ENCODE assay signal across 26 mouse cellular contexts in the genomic region with DNA sequence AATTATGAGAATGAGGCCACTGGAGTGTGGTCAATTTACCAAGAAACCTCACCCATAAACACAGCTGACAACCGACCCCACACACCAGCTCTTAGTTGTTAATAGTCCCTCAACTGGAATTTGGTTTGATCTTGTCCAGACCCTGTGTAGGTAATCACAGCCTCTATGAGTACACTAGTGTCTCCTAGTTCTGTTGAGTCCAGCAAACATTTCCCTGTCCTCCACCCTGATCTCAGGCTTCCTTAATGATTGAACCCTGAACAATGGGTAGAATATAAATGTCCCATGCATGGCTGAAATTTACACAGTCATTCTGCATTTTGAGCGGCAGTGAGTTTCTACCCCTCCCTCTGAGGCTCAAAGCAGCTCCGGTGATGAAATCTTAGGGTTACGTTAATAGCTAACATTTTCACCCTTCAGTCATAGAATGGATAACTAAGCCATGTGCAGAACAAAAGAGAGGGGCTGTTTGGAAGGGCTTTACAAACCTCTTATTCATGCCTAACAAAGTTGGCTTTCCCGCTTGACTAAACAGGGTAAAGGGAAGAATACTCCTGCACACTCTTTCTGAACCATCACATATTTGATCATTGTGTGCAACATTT.
DNase-seq lines count a peak whose midpoint lies in the region; ATAC-seq lines count a peak whose summit lies in the region.
"Had no signal": no experiment of that assay in that cellular context is flagged by ENCODE, and none has a peak within 500 bp of the region (broad histone marks: within the 10 kb centered on the region; RNA-seq: fewer than 3 reads in every experiment).

No protein-coding gene starts in this region.

- 27% methylated on average over 5 of the region's 5 CpGs for WGBS in midbrain, embryonic 12.5 days
- WGBS in midbrain, embryonic 10.5 days: 30% methylated on average over 5 of the region's 5 CpGs

- H3K36me3 ChIP-seq in midbrain, embryonic 12.5 days: no peaks in the 10 kb centered on the region
- H3K36me3 ChIP-seq in midbrain, embryonic 10.5 days: no peaks in the 10 kb centered on the region
- H3K36me3 ChIP-seq: heart, embryonic 15.5 days; hindbrain, embryonic 15.5 days; limb, embryonic 10.5 days; liver, embryonic 15.5 days; lung, embryonic 15.5 days; neural tube, embryonic 12.5 days; stomach, embryonic 15.5 days had no signal

- H3K4me2 ChIP-seq in midbrain, embryonic 12.5 days (replicated peaks): no peak overlapping the region
- H3K4me2 ChIP-seq: forebrain, embryonic 13.5 days; heart, embryonic 15.5 days; hindbrain, embryonic 15.5 days; liver, embryonic 15.5 days; lung, embryonic 15.5 days; neural tube, embryonic 12.5 days; stomach, embryonic 15.5 days had no signal

- H3K27me3 ChIP-seq in midbrain, embryonic 12.5 days: no peaks in the 10 kb centered on the region
- H3K27me3 ChIP-seq in midbrain, embryonic 10.5 days (ENCODE audit: low read depth, poor library complexity, severe bottlenecking): no peaks in the 10 kb centered on the region
- H3K27me3 ChIP-seq: forebrain, embryonic 13.5 days; heart, embryonic 15.5 days; hindbrain, embryonic 15.5 days; liver, embryonic 15.5 days; lung, embryonic 15.5 days; megakaryocyte, embryonic 14.5 days; neural tube, embryonic 12.5 days; stomach, embryonic 15.5 days had no signal

- H3K9ac ChIP-seq in midbrain, embryonic 12.5 days (replicated peaks): no peak overlapping the region
- H3K9ac ChIP-seq: forebrain, embryonic 13.5 days; heart, embryonic 15.5 days; hindbrain, embryonic 15.5 days; liver, embryonic 15.5 days; lung, embryonic 15.5 days; neural tube, embryonic 12.5 days; stomach, embryonic 15.5 days had no signal

- peak; percentile 22 for DNase-seq in kidney, adult 9 months
- no peak for DNase-seq in kidney, adult 11 months
- DNase-seq in midbrain, embryonic 10.5 days (ENCODE audit: low spot score): no peak
- peak; percentile 7 for DNase-seq in embryo, embryonic 9.5 days (ENCODE audit: extremely low spot score)
- no peak for DNase-seq in right cerebral cortex, postnatal 10 days (ENCODE audit: low spot score in 2 of 2)
- no peak for DNase-seq in left cerebral cortex, adult 18-20 months (ENCODE audit: low spot score in 2 of 2)
- DNase-seq: adrenal gland, postnatal 10 days; cerebellum, adult 2 months; cerebellum, postnatal 25 days; gastrocnemius, adult 2 months; heart, postnatal 36 days; liver; lung, postnatal 36 days; thymus, postnatal 25 days had no signal

- H3K9me3 ChIP-seq in midbrain, embryonic 12.5 days: no peaks in the 10 kb centered on the region
- no peaks in the 10 kb centered on the region for H3K9me3 ChIP-seq in midbrain, embryonic 10.5 days (replicated peaks)
- H3K9me3 ChIP-seq: forebrain, embryonic 13.5 days; heart, embryonic 15.5 days; hindbrain, embryonic 15.5 days; limb, embryonic 10.5 days; liver, embryonic 15.5 days; lung, embryonic 15.5 days; megakaryocyte, embryonic 14.5 days; neural tube, embryonic 12.5 days; stomach, embryonic 15.5 days had no signal

- H3K4me1 ChIP-seq in midbrain, embryonic 12.5 days: peaks cover 6% of the 10 kb centered on the region; the same call in 1 of the 2 replicates
- H3K4me1 ChIP-seq in midbrain, embryonic 10.5 days: peaks cover 6% of the 10 kb centered on the region
- H3K4me1 ChIP-seq: heart, embryonic 15.5 days; hindbrain, embryonic 15.5 days; limb, embryonic 10.5 days; liver, embryonic 15.5 days; lung, embryonic 15.5 days; megakaryocyte, embryonic 14.5 days; neural tube, embryonic 12.5 days; stomach, embryonic 15.5 days had no signal

- ATAC-seq in midbrain, embryonic 12.5 days (ENCODE audit: low FRiP score, low read depth): peak; percentile 38; the same call in 1 of the 2 replicates
- ATAC-seq: activated CD4-positive, CD25-positive, alpha-beta regulatory T cell, adult 4 months; forebrain, embryonic 13.5 days; intestine, embryonic 16.5 days had no signal

- no peak overlapping the region for H3K27ac ChIP-seq in midbrain, embryonic 12.5 days (replicated peaks)
- H3K27ac ChIP-seq in midbrain, embryonic 10.5 days (replicated peaks): no peak overlapping the region
- H3K27ac ChIP-seq: forebrain, embryonic 13.5 days; gastrocnemius, adult 2 months; heart, embryonic 15.5 days; hindbrain, embryonic 15.5 days; limb, embryonic 10.5 days; liver, embryonic 15.5 days; lung, embryonic 15.5 days; neural tube, embryonic 12.5 days; stomach, embryonic 15.5 days had no signal

- no peak overlapping the region for H3K4me3 ChIP-seq in midbrain, embryonic 12.5 days
- no peak overlapping the region for H3K4me3 ChIP-seq in midbrain, embryonic 10.5 days
- H3K4me3 ChIP-seq: forebrain, embryonic 13.5 days; gastrocnemius, adult 2 months; heart, embryonic 15.5 days; hindbrain, embryonic 15.5 days; limb, embryonic 10.5 days; liver, embryonic 15.5 days; lung, embryonic 15.5 days; megakaryocyte, embryonic 14.5 days; neural tube, embryonic 12.5 days; stomach, embryonic 15.5 days had no signal

Comparison
In these comparisons a context has a peak if more than half of its experiments do, and no peak if none do; other contexts are left out.
1. DNase-seq: peak in kidney, adult 9 months (single experiment) and embryo, embryonic 9.5 days (single experiment); none in kidney, adult 11 months (single experiment), midbrain, embryonic 10.5 days (single experiment), right cerebral cortex, postnatal 10 days (0 of 2) and left cerebral cortex, adult 18-20 months (0 of 2).